Mouse (Mus musculus) forebrain, postnatal 0 days (tissue): ENCODE measurements around the gene Wnt5b. TPM values are rescaled to one million over a fixed set of nuclear protein-coding genes. Genes with fewer than 3 reads are reported as not detected.

ENCODE experiments used
- ATAC-seq: fragments of 200-750 bp; cut with Nextera tagmentation; 2 replicates; pipeline ENCODE4 v1.8.0; 2017; ENCODE audit warnings: mild to moderate bottlenecking, moderate library complexity
- DNase-seq: peaks from one replicate; pipeline ENCODE4 v3.0.0-alpha.2; 2015
- H3K27ac ChIP-seq: fragments of 300-500 bp; sonication (generic); 2 replicates; pipeline ENCODE4 v1.5.1; 2014; ENCODE audit warnings: low read depth, mild to moderate bottlenecking, antibody characterized with exemption, low read length, moderate library complexity, mixed read lengths
- H3K27me3 ChIP-seq: fragments of 300-500 bp; sonication (generic); 2 replicates; pipeline ENCODE4 v1.6.1; 2014; ENCODE audit warnings: mild to moderate bottlenecking, low read length, mixed read lengths; ENCODE audit not compliant: insufficient read depth
- H3K36me3 ChIP-seq: fragments of 300-500 bp; sonication (generic); 2 replicates; pipeline ENCODE4 v1.6.1; 2014; ENCODE audit warnings: mild to moderate bottlenecking, moderate library complexity; ENCODE audit not compliant: insufficient read depth
- H3K4me1 ChIP-seq: fragments of 300-500 bp; sonication (generic); 2 replicates; pipeline ENCODE4 v1.6.1; 2014; ENCODE audit warnings: antibody characterized with exemption; ENCODE audit not compliant: insufficient read depth
- H3K4me2 ChIP-seq: fragments of 300-500 bp; sonication (generic); 2 replicates; pipeline ENCODE4 v1.6.1; 2014; ENCODE audit warnings: low read depth, mild to moderate bottlenecking, moderate library complexity
- H3K4me3 ChIP-seq: fragments of 300-500 bp; sonication (generic); 2 replicates; pipeline ENCODE4 v1.5.1; 2014; ENCODE audit warnings: low read depth, low read length, mixed read lengths
- H3K9ac ChIP-seq: fragments of 300-500 bp; sonication (generic); 2 replicates; pipeline ENCODE4 v1.6.1; 2014; ENCODE audit warnings: mild to moderate bottlenecking
- H3K9me3 ChIP-seq: fragments of 300-500 bp; sonication (generic); 2 replicates; pipeline ENCODE4 v1.6.1; 2016; ENCODE audit warnings: low read length
- CTCF ChIP-seq: sonication (generic); IDR thresholded peaks from 2 replicates; pipeline ENCODE4 v1.5.1; 2016; ENCODE audit warnings: antibody characterized with exemption, control low read depth, low read depth
- WGBS: fragments of 180-500 bp; shearing (Covaris S2); extraction: QIAGEN DNeasy Blood & Tissue Kit; methylation state at CpG from one replicate; pipeline ENCODE4 v1.1.7; 2014; 5-methylcytosine and 5-hydroxymethylcytosine counted together
- polyA plus RNA-seq: library from polyadenylated mRNA; unstranded; fragments of >200 nt; fragmentation: Nextera tagmentation; extraction: Ambion mirVana; gene quantifications from 2 replicates; pipeline ENCODE4 v1.2.1, GENCODE M21; 2015
- total RNA-seq: library from RNA; depleted of rRNA; stranded (reverse); fragments of >200 nt; gene quantifications from 2 replicates; pipeline ENCODE4 v1.2.3, GENCODE M21; 2014

Wnt5b gene
- total and polyA plus RNA-seq, 2 experiments from 2014 or later, result 2.2 to 3.1 TPM

DNA sequence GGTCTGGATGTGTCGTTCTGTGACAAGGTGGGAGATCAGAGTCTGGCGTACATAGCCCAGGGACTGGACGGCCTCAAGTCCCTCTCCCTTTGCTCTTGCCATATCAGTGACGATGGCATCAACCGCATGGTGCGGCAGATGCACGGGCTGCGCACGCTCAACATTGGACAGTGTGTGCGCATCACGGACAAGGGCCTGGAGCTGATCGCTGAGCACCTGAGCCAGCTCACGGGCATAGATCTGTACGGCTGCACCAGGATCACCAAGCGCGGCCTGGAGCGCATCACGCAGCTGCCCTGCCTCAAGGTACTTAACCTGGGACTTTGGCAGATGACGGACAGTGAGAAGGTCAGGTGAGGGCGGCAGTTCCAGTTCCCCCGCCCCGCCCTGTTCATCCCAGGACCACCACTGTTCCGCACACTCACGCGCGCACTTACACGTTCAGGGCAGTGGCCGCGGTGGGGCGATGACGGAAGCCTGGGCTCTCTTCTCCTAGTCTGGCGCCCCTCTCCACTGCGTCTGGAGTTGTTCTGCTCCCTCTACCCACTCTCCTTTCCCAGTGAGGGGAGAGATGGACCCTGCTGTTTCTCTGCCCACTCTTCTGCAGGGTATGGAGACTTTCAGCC is 63.3 kb downstream of the Wnt5b start:
- peak overlapping the region; percentile 68 for H3K4me3 ChIP-seq
- peak overlapping the region; percentile 94 for H3K9ac ChIP-seq
- H3K27me3 ChIP-seq, result no peaks in the 10 kb centered on the region
- DNase-seq (peak; percentile 48), ATAC-seq (no peak)
- WGBS, result 1% methylated on average over 32 of the region's 33 CpGs
- H3K36me3 ChIP-seq, result peaks cover 14% of the 10 kb centered on the region
- no peaks in the 10 kb centered on the region for H3K9me3 ChIP-seq
- peak overlapping the region; percentile 97 for H3K4me2 ChIP-seq
- H3K27ac ChIP-seq, result peak overlapping the region; percentile 100
- no peaks in the 10 kb centered on the region for H3K4me1 ChIP-seq
- 0 out of 2 replicates have a peak, but pooled peaks have one; percentile 9 for TF ChIP-seq CTCF

DNA sequence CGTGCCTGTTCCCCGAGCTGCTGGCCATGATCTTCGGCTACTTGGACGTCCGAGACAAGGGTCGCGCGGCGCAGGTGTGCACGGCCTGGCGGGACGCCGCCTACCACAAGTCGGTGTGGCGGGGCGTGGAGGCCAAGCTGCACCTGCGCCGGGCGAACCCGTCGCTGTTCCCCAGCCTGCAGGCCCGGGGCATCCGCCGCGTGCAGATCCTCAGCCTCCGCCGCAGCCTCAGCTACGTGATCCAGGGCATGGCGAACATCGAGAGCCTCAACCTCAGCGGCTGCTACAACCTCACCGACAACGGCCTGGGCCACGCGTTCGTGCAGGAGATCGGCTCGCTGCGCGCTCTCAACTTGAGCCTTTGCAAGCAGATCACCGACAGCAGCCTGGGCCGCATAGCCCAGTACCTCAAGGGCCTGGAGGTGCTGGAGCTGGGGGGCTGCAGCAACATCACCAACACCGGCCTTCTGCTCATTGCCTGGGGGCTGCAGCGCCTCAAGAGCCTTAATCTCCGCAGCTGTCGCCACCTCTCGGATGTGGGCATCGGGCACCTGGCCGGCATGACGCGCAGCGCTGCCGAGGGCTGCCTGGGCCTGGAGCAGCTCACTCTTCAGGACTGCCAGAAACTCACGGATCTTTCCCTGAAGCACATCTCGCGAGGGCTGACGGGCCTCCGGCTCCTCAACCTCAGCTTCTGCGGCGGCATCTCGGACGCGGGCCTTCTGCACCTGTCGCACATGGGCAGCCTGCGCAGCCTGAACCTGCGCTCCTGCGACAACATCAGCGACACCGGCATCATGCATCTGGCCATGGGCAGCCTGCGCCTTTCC is 64.1 kb downstream of the Wnt5b start:
- Histone ChIP-seq H3K9me3 (no peaks in the 10 kb centered on the region), H3K27ac (peak overlapping the region; percentile 100), H3K27me3 (no peaks in the 10 kb centered on the region), H3K4me1 (no peaks in the 10 kb centered on the region), H3K36me3 (peaks cover 14% of the 10 kb centered on the region), H3K4me2 (peak overlapping the region; percentile 97), H3K4me3 (peak overlapping the region; percentile 68), H3K9ac (peak overlapping the region; percentile 94)
- TF ChIP-seq CTCF, result peak; percentile 41
- DNase-seq (peak; percentile 69), ATAC-seq (peak; percentile 21)
- WGBS, result 1% methylated on average over 70 of the region's 70 CpGs

DNA sequence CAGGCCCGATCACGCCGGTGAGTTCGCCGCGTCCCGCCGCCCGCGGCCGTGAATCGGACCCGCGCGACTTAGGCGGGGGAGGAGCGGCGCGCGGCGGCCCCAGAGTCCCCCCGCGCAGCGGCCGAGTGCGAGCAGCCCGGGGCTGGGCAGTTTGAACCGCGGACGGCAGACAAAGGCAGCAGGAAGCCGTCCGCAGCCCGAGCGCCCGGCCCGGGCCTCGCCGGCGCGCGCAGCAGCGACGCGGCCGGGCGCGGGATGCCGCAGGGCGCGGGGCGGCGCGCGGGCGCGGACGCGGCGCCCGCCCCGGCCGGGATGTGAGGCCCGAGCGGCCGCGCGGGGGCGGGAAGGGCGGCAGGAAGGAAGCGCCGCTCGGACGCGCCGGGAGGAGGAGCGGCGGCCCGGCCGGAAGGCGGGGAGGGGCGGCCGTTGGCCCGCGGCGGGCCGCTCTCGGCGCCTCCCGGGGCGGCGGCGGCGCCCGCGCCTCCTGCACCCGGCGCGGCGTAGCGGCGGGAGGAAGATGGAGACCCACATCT is 64.7 kb downstream of the Wnt5b start, which contains the start of gene Fbxl14:
TSS of gene Fbxl14 (plus strand) at position 326 of the 533 bp plus-strand sequence.
- 3% methylated on average over 78 of the region's 101 CpGs for WGBS
- Histone ChIP-seq H3K4me2 (peak within 1 kb of the TSS; percentile 97), H3K36me3 (peaks cover 10% of the 10 kb centered on the region), H3K27ac (peak within 1 kb of the TSS; percentile 100), H3K27me3 (no peaks in the 10 kb centered on the region), H3K9me3 (no peaks in the 10 kb centered on the region), H3K4me1 (no peaks in the 10 kb centered on the region), H3K4me3 (peak within 1 kb of the TSS; percentile 68), H3K9ac (peak within 1 kb of the TSS; percentile 94)
- ATAC-seq (peak; percentile 86), DNase-seq (no peak)
- no peak for TF ChIP-seq CTCF

DNA sequence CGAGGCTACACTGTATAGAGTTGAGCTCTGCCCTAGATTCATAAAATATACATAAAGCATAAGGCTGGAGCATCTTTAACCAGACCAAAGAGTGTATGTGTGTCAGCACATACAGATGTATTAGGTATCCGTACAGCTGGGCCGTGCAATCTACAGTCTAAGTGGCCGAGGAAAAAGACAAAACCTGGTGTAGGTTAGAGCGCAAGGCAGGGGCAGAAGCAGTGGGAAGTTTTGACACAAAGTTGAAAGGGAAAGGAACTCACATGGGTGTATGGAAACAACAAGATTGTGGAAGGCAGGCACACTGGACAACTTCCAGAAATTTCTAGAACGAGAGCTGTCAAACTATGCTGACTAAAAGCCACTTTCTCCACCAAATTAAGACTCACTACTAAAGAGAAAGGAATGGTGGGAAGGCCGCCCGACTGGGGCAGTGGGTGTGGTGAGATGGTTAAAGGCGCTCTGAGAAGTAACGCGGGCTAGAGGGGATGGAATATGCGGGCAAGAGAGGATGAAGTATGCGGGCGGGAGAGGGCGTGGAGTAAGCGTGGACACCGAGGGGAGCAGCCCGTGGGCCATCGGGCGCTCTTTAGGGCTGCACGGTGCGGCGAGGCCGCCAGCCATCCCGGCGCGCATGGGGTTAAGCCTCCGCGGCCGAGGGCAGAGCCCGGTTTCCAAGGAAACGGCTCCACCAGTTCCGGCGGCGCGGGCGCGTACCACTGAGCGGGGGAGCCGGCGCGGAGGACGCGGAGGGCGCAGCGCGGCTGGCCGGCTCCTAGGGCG is 65.4 kb downstream of the Wnt5b start:
- ATAC-seq (peak; percentile 95), DNase-seq (peak; percentile 93)
- Histone ChIP-seq H3K36me3 (peaks cover 7% of the 10 kb centered on the region; the same call in 1 of the 2 replicates), H3K4me2 (peak overlapping the region; percentile 97), H3K9ac (peak overlapping the region; percentile 94), H3K4me1 (no peaks in the 10 kb centered on the region), H3K9me3 (no peaks in the 10 kb centered on the region), H3K27me3 (no peaks in the 10 kb centered on the region), H3K4me3 (peak overlapping the region; percentile 68), H3K27ac (peak overlapping the region; percentile 100)
- 2% methylated on average over 49 of the region's 49 CpGs for WGBS
- TF ChIP-seq CTCF, result no peak

DNA sequence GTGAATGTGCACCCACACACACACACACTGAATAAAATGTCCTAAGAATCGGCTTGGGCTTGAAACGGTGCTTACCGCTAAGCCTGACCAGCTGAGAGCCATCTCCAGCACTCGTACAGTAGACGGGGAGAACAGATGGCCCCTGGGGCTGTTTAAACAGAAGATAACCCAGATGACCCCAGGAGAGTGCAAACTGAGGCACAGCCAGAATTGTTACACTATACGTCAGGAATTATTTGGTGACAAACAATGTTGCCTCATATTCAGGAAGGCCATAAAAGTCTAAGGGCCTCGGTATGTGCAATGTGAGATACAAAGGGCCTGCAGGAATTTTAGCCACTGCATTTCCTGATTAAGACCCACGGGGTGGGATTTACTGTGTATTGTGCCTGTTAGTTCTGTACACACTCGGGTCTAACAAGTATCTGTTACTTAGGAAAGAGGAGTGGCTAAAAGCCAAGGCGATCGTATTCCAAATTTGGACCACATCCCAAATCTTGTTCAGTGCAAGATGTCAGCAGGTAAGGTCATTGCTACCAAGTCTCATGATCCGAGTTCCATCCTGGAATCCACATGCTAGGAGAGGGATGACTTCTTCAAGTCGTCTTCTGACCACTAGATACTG is 66.3 kb downstream of the Wnt5b start:
- ATAC-seq (no peak), DNase-seq (no peak)
- Histone ChIP-seq H3K27ac (no peak overlapping the region), H3K4me3 (no peak overlapping the region), H3K4me1 (no peaks in the 10 kb centered on the region), H3K9ac (no peak overlapping the region), H3K9me3 (no peaks in the 10 kb centered on the region), H3K27me3 (no peaks in the 10 kb centered on the region), H3K4me2 (no peak overlapping the region), H3K36me3 (peaks cover 7% of the 10 kb centered on the region; the same call in 1 of the 2 replicates)
- no peak for TF ChIP-seq CTCF
- WGBS, result 50% methylated on average over 13 of the region's 13 CpGs

DNA sequence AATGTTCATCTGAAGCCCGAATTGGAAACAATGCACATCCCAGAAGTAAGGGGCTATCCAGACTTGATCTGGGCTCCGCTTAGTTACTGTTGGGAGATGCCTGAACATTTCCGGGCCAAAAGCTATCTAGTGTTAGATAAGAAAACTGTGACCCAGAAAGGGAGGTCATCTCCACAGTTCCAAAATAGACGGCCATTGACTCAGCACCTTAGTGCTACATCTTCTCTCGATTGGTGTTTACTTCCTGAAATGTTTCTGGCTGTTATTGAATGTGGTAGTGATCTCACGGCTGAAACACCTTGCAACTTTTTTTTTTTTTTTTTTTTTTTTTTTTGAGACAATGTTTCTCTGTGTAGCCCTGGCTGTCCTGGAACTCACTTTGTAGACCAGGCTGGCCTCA is 68.2 kb downstream of the Wnt5b start:
- H3K9me3 ChIP-seq, result no peaks in the 10 kb centered on the region
- no peak overlapping the region for H3K9ac ChIP-seq
- ATAC-seq, result no peak
- H3K27ac ChIP-seq, result no peak overlapping the region
- H3K4me3 ChIP-seq, result no peak overlapping the region
- no peaks in the 10 kb centered on the region for H3K4me1 ChIP-seq
- peaks cover 4% of the 10 kb centered on the region; the same call in 1 of the 2 replicates for H3K36me3 ChIP-seq
- WGBS, result 89% methylated on average over 6 of the region's 6 CpGs
- TF ChIP-seq CTCF, result no peak
- DNase-seq, result no peak
- no peaks in the 10 kb centered on the region for H3K27me3 ChIP-seq
- no peak overlapping the region for H3K4me2 ChIP-seq
